In the genomic region with DNA sequence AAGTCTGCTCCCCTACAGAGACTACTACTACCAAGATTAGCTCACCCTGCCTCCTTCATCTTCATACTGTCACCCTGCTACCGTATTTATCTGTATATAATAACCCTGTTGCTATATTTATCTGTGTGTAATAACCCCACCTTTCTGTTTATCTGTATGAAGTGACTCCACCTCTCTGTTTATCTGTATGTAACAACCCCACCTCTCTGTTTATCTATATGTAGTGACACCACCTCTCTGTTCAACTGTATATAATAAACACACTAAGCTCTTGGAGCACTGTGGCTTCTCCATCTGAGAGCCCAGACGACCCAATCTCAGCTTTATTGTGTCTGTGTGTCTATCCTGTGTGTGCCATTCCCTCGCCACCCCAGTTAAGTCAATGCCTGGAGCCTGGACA, we compare ENCODE assay signal across 26 mouse cellular contexts.
DNase-seq lines count a peak whose midpoint lies in the region; ATAC-seq and TF ChIP-seq lines count a peak whose summit lies in the region.
"Had no signal": no experiment of that assay in that cellular context is flagged by ENCODE, and none has a peak within 500 bp of the region (broad histone marks: within the 10 kb centered on the region; RNA-seq: fewer than 3 reads in every experiment).

No protein-coding gene starts in this region.

- peak; percentile 84 for TF ChIP-seq EP300 in liver, embryonic 14.5 days (IDR thresholded peaks at IDR 0.05; ENCODE audit: low read depth)

- no peak overlapping the region for H3K9ac ChIP-seq in liver, embryonic 11.5 days (ENCODE audit: low read depth, low read length)
- no peak overlapping the region for H3K9ac ChIP-seq in liver, embryonic 14.5 days (replicated peaks)
- H3K9ac ChIP-seq: embryonic facial prominence, embryonic 13.5 days; forebrain, embryonic 13.5 days; hindbrain, embryonic 15.5 days; limb, embryonic 12.5 days; lung, embryonic 15.5 days; neural tube, embryonic 15.5 days had no signal

- no peak for DNase-seq in liver, embryonic 11.5 days (ENCODE audit: low spot score)
- DNase-seq in liver = no peak
- peak; percentile 40 for DNase-seq in c-Kit-positive CD71-positive TER-119-positive erythroid progenitor cells, embryonic 14.5 days (ENCODE audit: low spot score)
- peak in 2 of 3 experiments; percentile 37 to 57 for DNase-seq in liver, embryonic 14.5 days (ENCODE audit: low read depth in 3 of 3, low spot score in 3 of 3)
- DNase-seq in cerebellum, adult 18-20 months = no peak
- DNase-seq in left cerebral cortex, postnatal 36 days (ENCODE audit: low spot score in 2 of 2) = no peak
- no peak for DNase-seq in gastrocnemius, postnatal 36 days
- DNase-seq: adrenal gland, postnatal 25 days; cerebellum, adult 11 months; cerebellum, postnatal 25 days; embryo, embryonic 11 days; kidney, postnatal 25 days; layer of hippocampus, postnatal 36 days; lung, postnatal 36 days; thymus, adult 2 months; thymus, postnatal 4 days had no signal

- H3K4me2 ChIP-seq in liver, embryonic 11.5 days = peak overlapping the region; percentile 31; the same call in 1 of the 2 replicates
- H3K4me2 ChIP-seq in liver, embryonic 14.5 days (ENCODE audit: low read depth) = peak overlapping the region; percentile 38
- H3K4me2 ChIP-seq: embryonic facial prominence, embryonic 13.5 days; forebrain, embryonic 13.5 days; hindbrain, embryonic 15.5 days; limb, embryonic 12.5 days; lung, embryonic 15.5 days; neural tube, embryonic 15.5 days had no signal

- H3K27me3 ChIP-seq in liver, embryonic 11.5 days (replicated peaks; ENCODE audit: control insufficient read depth, insufficient read depth, low read length) = no peaks in the 10 kb centered on the region
- no peaks in the 10 kb centered on the region for H3K27me3 ChIP-seq in liver, embryonic 14.5 days (ENCODE audit: control insufficient read depth, insufficient read depth, low read length)
- H3K27me3 ChIP-seq: embryonic facial prominence, embryonic 13.5 days; forebrain, embryonic 13.5 days; hindbrain, embryonic 15.5 days; limb, embryonic 12.5 days; lung, embryonic 15.5 days; neural tube, embryonic 15.5 days had no signal

- 42% methylated on average over 3 of the region's 3 CpGs for WGBS in liver, embryonic 11.5 days
- WGBS in liver, embryonic 14.5 days (ENCODE audit: insufficient replicate concordance) = 21% methylated on average over 3 of the region's 3 CpGs

- intact Hi-C loops in left cerebral cortex, postnatal 36 days (cut with DNase I) = no loop called here
- intact Hi-C loops in gastrocnemius, postnatal 36 days (cut with DNase I) = no loop called here

- H3K4me3 ChIP-seq in liver, embryonic 11.5 days (ENCODE audit: low read depth, low read length) = no peak overlapping the region
- no peak overlapping the region for H3K4me3 ChIP-seq in liver, embryonic 14.5 days (ENCODE audit: insufficient read depth in 1 of 2, low read depth in 2 of 2, low read length in 2 of 2)
- H3K4me3 ChIP-seq: embryonic facial prominence, embryonic 13.5 days; erythroblast, embryonic 14.5 days; forebrain, embryonic 13.5 days; hindbrain, embryonic 15.5 days; layer of hippocampus, adult 2 months; limb, embryonic 12.5 days; lung, embryonic 15.5 days; neural tube, embryonic 15.5 days had no signal

- H3K4me1 ChIP-seq in liver, embryonic 11.5 days (replicated peaks; ENCODE audit: control insufficient read depth, insufficient read depth, low read length) = peaks cover 15% of the 10 kb centered on the region
- H3K4me1 ChIP-seq in liver, embryonic 14.5 days (replicated peaks; ENCODE audit: control insufficient read depth in 2 of 2, insufficient read depth in 2 of 2, low read length in 1 of 2) = peaks cover 15 to 24% of the 10 kb centered on the region in 2 experiments
- H3K4me1 ChIP-seq: hindbrain, embryonic 15.5 days; neural tube, embryonic 15.5 days had no signal

- no peaks in the 10 kb centered on the region for H3K36me3 ChIP-seq in liver, embryonic 11.5 days (ENCODE audit: control insufficient read depth, insufficient read depth, low read length)
- H3K36me3 ChIP-seq in liver, embryonic 14.5 days (replicated peaks; ENCODE audit: control insufficient read depth, insufficient read depth, low read depth) = no peaks in the 10 kb centered on the region
- H3K36me3 ChIP-seq: embryonic facial prominence, embryonic 13.5 days; G1E; hindbrain, embryonic 15.5 days; limb, embryonic 12.5 days; lung, embryonic 15.5 days; neural tube, embryonic 15.5 days had no signal

- no peaks in the 10 kb centered on the region for H3K9me3 ChIP-seq in liver, embryonic 11.5 days (ENCODE audit: control insufficient read depth, low read length)
- no peaks in the 10 kb centered on the region for H3K9me3 ChIP-seq in liver, embryonic 14.5 days (ENCODE audit: control insufficient read depth, low read length)
- H3K9me3 ChIP-seq: forebrain, embryonic 13.5 days; hindbrain, embryonic 15.5 days; lung, embryonic 15.5 days; neural tube, embryonic 15.5 days had no signal

- H3K27ac ChIP-seq in liver, embryonic 11.5 days (ENCODE audit: low read depth, low read length) = no peak overlapping the region; the same call in 1 of the 2 replicates
- H3K27ac ChIP-seq in liver, embryonic 14.5 days = 0 out of 2 replicates have a peak overlapping the region, but pooled peaks have one; percentile 2
- H3K27ac ChIP-seq: embryonic facial prominence, embryonic 13.5 days; forebrain, embryonic 13.5 days; hindbrain, embryonic 15.5 days; layer of hippocampus, adult 2 months; limb, embryonic 12.5 days; lung, embryonic 15.5 days; neural tube, embryonic 15.5 days had no signal

- TF ChIP-seq CTCF in liver, embryonic 14.5 days (IDR thresholded peaks at IDR 0.05; ENCODE audit: low read depth) = no peak

- peak; percentile 93 for ATAC-seq in liver, embryonic 11.5 days (replicated peaks; ENCODE audit: low FRiP score)
- peak; percentile 95 for ATAC-seq in liver, embryonic 14.5 days (ENCODE audit: insufficient read depth)
- ATAC-seq: forebrain, embryonic 13.5 days; intestine, postnatal 0 days had no signal

Comparison
In these comparisons a context has a peak if more than half of its experiments do, and no peak if none do; other contexts are left out.
1. DNase-seq: peak in c-Kit-positive CD71-positive TER-119-positive erythroid progenitor cells, embryonic 14.5 days (single experiment) and liver, embryonic 14.5 days (2 of 3); none in liver, embryonic 11.5 days (single experiment), liver (single experiment), cerebellum, adult 18-20 months (0 of 2), left cerebral cortex, postnatal 36 days (0 of 2) and gastrocnemius, postnatal 36 days (0 of 2).